Mouse (Mus musculus) monocyte, adult 5-6 weeks (primary cell): ENCODE measurements around the gene Lrrc2. TPM values are rescaled to one million over a fixed set of nuclear protein-coding genes. Genes with fewer than 3 reads are reported as not detected.

Experiments
- ATAC-seq: fragments of 153-309, 156-312 bp; replicated peaks from 2 replicates; pipeline ENCODE4 v1.8.0; 2017; ENCODE audit warnings: mild to moderate bottlenecking; ENCODE audit not compliant: low TSS enrichment, insufficient number of reproducible peaks, severe bottlenecking, poor library complexity, low FRiP score
- total RNA-seq: library from RNA; stranded (forward); fragments of 200-1000, 200-491, 200-594 nt; gene quantifications from 3 replicates; pipeline ENCODE4 v1.2.3, GENCODE M21; 2017

The Lrrc2 gene
- total RNA-seq, 1 experiment from 2014 or later: not detected

DNA sequence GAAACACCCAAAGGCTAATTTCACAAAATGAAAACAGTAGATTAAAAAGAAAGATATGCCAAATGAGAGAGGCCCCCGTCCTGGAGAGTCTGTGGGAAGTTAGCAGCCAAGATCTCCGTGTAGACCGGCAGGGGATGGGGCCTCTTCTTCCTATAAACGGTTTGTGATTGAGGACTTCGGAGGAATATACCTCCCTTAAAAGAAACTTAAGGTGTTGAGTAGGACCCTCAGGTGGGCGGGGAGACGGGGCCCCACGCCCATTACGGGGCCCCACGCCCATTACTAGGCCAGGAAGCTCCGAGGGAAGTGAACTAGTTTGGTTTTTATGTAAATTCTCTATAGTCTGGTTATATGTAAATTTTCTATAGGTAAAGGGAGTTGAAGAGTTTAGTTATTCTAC lies 5.4 kb upstream of the Lrrc2 start, which contains the start of gene Tdgf1:
Tdgf1 (minus strand) TSS at position 233 of the 400 bp plus-strand sequence.
- no peak for ATAC-seq

DNA sequence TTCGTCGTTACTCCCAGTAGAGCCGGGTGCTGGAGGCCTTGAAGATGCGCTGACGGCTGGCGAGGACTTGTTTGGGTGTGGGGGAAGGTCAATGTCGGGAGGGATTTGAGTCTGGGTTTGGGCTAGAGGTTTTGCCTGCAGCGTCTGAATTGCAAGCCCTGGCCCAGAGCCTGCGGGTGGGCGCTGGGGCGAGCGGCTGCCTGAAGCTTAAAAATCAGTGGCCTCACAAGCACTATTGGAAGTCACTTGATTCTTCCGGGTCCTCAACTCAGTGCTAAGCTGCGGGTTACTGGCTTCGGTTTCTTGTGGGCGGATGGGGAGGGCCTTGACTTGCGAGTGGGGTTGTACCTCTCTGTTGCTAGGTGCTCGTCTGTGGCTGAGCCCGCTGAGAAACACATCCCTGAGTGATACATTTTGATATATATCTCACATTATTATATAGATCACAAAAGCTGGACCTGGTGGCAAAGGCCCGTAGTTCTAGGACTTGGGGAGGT lies 4.7 kb upstream of the Lrrc2 start:
- ATAC-seq: no peak

GRCm38 (mm10) chr9:110947261-110947661 lies 4.1 kb upstream of the Lrrc2 start:
- ATAC-seq: no peak

GRCm38 (mm10) chr9:110947900-110948299 lies 3.4 kb upstream of the Lrrc2 start:
- no peak for ATAC-seq

GRCm38 (mm10) chr9:110948813-110949310 lies 2.5 kb upstream of the Lrrc2 start:
- no peak for ATAC-seq

DNA sequence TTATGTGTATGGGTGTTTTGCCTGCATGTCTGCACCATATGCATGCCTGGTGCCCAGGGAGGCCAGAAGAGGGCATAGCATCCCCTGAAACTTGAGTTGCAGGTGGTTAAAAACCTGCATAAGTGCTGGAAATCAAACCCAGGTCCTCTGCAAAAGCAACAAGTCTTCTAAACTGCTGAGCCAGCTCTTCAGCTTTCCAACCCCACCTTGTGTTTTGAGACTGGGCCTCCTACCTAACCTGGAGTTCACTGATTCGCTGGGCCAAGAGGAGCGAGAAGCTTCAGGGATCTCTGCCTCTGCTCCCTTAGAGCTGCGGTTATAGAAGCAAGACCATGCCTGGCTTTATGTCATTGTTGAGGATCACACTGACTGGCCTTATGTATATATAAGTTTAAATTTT lies 1.2 kb upstream of the Lrrc2 start:
- no peak for ATAC-seq

DNA sequence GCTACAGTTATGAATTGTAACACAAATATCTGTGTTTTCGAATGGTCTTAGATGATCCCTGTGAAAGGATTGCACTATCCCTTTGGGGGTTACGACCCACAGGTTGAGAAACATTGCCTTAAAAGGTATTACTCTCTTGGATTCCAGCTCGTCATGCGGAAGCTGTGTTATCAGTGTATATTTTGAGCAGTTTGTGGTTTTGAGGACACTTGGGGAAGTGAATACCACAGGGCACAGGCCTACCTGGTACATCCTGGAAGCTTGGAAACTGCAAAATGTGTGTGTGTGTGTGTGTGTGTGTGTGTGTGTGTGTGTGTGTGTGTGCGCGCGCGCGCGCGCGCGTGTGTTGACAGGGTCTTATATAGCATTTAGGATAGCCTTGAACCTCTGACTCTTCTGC lies 521 bp downstream of the Lrrc2 start:
- no peak for ATAC-seq

GRCm38 (mm10) chr9:110952398-110952797 lies 1.1 kb downstream of the Lrrc2 start:
- no peak for ATAC-seq

- ATAC-seq: no peak
These were observed 1.7 kb downstream of the Lrrc2 start for GRCm38 (mm10) chr9:110952931-110953549.

GRCm38 (mm10) chr9:110953550-110954461 lies 2.5 kb downstream of the Lrrc2 start:
- ATAC-seq: no peak

- ATAC-seq: no peak
These were observed 3.5 kb downstream of the Lrrc2 start for GRCm38 (mm10) chr9:110954681-110955445.

DNA sequence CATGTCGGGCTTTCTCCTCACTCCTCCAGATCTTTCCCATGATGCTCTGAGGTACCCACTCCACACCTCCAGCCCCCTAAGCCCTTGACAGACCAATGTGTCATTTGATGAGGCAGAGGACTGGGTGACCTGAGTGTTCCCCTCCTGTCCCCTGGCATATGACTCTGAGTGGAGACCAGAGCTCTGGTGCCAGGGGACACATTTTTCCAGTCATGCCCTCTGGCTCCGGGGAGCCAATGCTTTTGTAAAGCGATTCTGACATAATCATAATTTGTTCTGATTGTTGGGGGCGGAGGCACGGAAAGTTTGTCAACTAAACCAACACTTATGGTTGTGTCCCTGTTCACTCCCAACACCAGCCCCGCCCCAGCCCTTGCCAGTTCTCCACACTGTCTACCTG lies 4.6 kb downstream of the Lrrc2 start:
- ATAC-seq: no peak

- ATAC-seq: no peak
These were observed 8.3 kb downstream of the Lrrc2 start for GRCm38 (mm10) chr9:110959669-110960068.

GRCm38 (mm10) chr9:110960230-110961149 lies 9.1 kb downstream of the Lrrc2 start:
- no peak for ATAC-seq

DNA sequence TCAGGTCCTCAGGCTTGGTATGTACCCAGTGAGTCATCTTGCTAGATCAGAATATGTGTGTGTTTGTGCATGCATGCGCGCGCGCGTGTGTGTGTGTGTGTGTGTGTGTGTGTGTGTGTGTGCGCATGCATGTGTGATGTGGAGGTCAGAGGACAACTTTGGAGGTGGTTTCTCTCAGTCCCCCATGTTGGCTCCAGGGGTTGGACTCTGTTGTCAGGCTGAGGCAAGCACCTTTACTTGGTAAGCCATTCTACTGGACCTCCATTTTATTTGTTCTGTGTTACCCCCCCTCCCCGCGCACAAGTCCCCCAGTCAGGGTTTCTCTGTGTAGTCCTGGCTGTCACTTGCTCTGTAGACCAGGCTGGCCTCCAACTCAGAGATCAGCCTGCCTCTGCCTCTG lies 10.0 kb downstream of the Lrrc2 start:
- no peak for ATAC-seq

GRCm38 (mm10) chr9:110963566-110964115 lies 12.3 kb downstream of the Lrrc2 start:
- ATAC-seq: no peak

DNA sequence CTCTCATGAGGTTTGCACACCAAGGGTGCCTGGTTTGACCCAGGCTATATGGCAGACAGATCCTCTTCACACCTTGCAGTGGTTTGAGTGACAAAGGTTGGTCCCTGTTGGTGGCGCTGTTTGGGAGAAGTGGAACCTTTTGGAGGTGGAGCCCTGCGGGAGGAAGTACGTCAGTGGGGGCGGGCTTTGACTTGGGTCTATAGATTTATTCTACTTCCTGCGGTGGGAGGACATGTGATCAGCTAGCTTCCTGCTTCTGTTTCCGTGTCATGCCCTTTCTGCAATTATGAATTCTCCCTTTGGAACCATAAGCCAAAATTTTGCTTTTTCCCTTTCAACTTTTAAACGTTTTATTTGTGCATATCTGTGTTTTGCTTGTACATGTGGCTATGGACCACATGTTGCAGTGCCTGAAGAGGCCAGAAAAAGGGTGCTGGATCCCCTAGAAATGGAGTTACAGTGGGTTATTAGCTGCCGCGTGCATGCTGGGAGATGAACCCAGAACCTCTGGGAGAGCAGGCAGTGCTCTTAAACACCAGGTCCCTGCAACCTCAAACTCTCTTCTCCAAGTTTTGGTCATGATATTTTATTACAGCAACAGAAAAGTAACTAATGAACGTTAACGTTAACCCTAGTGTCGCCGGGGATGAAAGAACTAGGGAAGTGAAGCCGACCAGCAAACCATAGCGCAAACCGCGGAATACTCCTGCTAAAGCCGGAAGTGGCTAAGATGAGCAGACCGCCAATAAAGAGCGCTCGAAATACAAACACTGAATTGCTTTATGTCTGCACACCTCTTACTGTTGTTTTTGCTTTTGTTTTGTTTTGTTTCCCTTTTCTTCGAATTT lies 13.9 kb downstream of the Lrrc2 start:
- no peak for ATAC-seq
